17 mouse cellular contexts compared by ENCODE assay signal in the genomic region with DNA sequence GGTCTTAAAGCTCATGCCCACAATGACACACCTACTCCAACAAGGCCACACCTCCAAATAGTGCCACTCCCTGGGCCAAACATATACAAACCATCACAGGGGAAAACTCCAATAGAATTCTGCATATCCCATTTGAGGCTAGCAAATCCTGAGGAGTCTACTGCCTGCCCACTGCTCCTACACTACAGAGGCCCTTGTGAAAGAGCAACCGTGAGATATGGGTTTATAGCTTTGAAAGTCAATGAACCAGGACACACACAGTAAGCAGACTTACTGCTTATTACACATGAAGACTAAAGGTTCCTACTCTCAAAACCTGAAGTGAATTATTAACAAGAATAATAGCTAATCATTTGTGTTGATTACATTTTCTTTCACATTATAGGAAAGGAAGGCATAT.
"Had no signal": no experiment of that assay in that cellular context is flagged by ENCODE, and none has a peak within 500 bp of the region (broad histone marks: within the 10 kb centered on the region; RNA-seq: fewer than 3 reads in every experiment).

No protein-coding gene starts in this region.

- H3K9ac ChIP-seq: limb, embryonic 13.5 days; liver, embryonic 12.5 days; liver, embryonic 15.5 days; lung, embryonic 15.5 days; midbrain, embryonic 13.5 days had no signal

- H3K4me1 ChIP-seq: megakaryocyte, embryonic 14.5 days had no signal

- H3K9me3 ChIP-seq: limb, embryonic 10.5 days; limb, embryonic 13.5 days; liver, embryonic 12.5 days; liver, embryonic 15.5 days; lung, embryonic 15.5 days; midbrain, embryonic 10.5 days; midbrain, embryonic 13.5 days had no signal

- DNase-seq: layer of hippocampus, adult 9-11 months; liver; lung, adult 18-20 months; lung, postnatal 10 days; lung, postnatal 36 days; thymus, adult 18-20 months; thymus, postnatal 36 days had no signal

- H3K27me3 ChIP-seq: limb, embryonic 13.5 days; liver, embryonic 12.5 days; liver, embryonic 15.5 days; lung, embryonic 15.5 days; megakaryocyte, embryonic 14.5 days; midbrain, embryonic 13.5 days had no signal

- H3K4me3 ChIP-seq: layer of hippocampus, adult 2 months; limb, embryonic 10.5 days; limb, embryonic 13.5 days; liver, embryonic 12.5 days; liver, embryonic 15.5 days; lung, embryonic 15.5 days; megakaryocyte, embryonic 14.5 days; midbrain, embryonic 10.5 days; midbrain, embryonic 13.5 days had no signal

- H3K4me2 ChIP-seq: limb, embryonic 13.5 days; liver, embryonic 12.5 days; liver, embryonic 15.5 days; lung, embryonic 15.5 days; midbrain, embryonic 13.5 days had no signal

- H3K36me3 ChIP-seq: liver, embryonic 12.5 days; liver, embryonic 15.5 days; lung, embryonic 15.5 days had no signal

- ATAC-seq: inflammation-experienced regulatory T-cells, adult 6 months; liver, embryonic 12.5 days; midbrain, embryonic 13.5 days had no signal

- H3K27ac ChIP-seq: layer of hippocampus, adult 2 months; limb, embryonic 10.5 days; limb, embryonic 13.5 days; liver, embryonic 12.5 days; liver, embryonic 15.5 days; lung, embryonic 15.5 days; midbrain, embryonic 10.5 days; midbrain, embryonic 13.5 days had no signal
